Mouse (Mus musculus): ENCODE data around the gene Top3a. TPM values are rescaled to one million over a fixed set of nuclear protein-coding genes. Genes with fewer than 3 reads are reported as not detected.

Gene Top3a
- polyA plus RNA-seq, 2 experiments from 2014 or later, result 9.8 to 10.6 TPM

DNA sequence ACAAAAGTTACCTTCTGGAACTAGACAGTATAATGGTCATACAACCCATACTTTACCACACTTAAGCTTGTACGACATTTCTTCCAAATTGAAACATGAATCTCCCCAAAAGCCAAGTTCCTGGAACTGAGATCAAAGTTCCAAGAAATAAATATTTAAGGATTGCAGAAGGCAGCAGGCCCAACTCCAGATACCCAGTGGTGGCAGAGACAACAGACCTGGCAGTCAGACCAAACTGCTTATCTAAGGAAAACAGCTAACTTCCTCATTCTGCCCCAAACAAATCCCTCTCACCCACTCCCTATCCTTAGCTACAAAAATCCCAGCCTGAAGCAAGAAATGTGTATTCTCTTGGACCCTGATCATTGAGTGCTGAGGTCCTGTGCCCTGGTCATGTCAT lies 2.3 kb downstream of the Top3a start:
- no peak for ATAC-seq

DNA sequence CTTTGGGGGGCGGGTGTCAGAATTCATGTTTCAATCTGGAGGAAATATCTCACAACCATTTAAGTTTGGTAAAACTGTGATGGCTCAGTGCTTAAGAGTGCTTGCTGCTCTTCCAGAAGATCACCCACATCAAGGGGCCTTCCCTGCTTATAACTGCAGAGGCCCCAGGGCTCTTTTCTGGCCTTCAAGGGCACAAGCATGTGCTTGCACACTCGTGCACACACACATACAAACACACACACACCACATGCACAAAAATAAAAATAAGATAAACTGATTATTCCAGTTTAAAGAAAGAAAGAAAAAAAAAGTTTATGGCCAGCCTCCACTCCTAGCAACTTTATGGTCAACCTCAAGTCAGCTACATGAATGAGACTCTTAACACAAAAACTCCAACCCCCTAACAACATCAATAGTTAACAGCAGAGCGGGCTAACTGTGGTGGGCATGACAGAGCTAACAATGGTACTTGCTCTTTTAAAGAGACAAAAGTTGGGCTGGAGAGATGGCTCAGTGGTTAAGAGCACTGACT lies 2.9 kb downstream of the Top3a start:
- no peak for ATAC-seq

DNA sequence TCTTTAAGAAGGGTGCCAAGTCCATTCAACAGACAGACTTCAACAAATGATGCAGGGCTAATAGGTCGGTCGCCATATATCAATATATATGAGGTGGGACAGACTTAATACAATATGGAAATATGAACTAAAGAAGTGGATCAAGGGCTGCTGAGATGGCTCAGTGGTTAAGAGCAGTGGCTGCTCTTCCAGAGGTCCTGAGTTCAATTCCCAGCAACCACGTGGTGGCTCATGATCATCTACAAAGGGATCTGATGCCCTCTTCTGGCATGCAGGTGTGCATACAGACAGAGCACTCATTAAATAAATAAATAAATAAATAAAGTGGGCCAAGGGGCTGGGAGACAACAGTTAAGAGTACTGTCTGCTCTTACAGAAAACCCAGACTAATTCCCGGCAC lies 5.0 kb downstream of the Top3a start:
- ATAC-seq, result no peak

DNA sequence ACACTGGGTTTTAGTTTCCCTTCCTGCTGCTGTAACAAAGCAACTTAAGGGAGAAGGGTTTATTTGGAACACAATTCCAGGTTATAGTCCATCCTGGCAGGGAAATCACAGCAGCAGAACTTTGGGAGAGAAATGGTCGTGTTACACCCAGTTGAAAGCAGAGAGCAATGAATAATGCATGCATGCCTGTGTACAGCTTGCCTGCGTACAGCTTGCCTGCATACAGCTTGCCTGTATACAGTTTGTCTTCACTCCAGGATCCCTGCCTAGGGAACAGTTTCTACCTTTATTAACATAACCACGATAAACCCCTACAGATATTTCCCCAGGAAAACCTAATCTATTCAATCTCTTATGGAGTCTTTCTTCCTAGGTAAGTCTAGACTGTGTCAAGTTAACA lies 6.4 kb downstream of the Top3a start:
- no peak for ATAC-seq

DNA sequence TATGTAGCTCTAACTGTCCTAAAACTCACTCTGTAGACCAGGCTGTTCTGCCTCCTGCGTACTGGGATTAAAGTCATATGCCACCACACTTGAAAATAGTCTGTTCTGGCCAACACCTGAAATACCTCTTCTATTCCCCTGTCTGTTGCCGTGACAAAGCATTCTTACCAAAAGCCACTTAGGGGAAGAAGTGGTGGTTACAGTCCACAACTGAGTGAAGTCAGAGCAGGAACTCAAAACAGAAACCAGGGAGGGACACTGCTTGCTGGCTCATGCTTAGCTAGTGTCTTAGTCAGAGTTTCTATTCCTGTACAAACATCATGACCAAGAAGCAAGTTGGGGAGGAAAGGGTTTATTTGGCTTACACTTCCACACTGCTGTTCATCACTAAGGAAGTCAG lies 7.8 kb downstream of the Top3a start:
- ATAC-seq, result no peak

DNA sequence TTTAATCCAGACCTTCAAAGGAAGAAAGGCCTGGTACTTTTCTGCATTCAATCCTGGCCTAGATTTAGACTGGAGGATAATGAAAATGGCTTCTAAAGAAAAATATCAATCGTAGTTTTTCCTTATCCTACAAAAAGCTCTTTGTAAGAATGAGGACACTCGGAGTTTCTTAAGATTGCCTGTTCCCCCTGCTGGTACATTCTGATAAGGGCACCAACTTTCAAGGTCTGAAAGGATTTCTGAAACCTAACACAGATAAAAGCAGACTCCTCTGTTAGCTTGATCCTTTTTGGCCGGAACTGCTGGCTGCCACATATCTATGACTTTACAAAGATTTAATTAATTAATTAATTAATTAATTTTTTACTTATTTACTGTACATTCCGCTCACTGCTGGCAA lies 10.2 kb downstream of the Top3a start:
- ATAC-seq, result no peak

DNA sequence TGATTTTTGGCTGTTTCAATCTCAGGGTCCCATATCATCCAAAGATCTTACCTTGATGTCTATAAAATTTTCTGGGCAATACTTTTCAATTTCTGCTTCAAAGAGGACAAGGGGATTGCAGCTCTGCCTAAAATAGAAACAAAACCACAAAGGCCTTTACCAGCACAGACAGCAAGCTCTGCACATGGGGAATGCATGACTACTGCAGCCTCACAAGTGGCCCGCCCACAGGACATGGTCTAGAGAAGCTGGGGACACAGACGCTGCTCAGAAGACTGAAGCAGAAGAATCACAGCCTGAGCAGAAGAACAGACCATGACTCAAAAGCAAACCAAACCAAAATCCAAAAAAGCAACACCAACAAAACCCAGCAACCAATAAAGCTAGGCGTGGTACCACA lies 15.5 kb downstream of the Top3a start:
- ATAC-seq, result no peak

DNA sequence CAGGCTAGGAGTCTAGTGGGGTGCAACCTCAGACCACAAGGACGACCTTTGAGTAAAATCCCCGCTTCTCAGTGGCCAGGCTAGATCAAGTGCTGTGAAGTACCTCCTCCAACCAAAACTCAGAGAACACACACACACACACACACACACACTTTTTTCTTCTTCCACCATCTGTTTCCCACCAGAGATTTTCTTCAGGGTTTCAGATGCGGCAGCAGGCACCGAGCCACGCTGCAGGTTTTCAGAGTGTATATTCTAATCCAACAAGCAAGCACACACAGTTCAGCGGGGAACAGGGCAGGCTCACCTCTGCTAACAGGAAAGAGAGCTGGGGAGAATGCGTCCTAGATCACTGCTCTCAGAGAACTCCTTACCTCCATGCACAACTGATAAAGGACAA lies 21.6 kb downstream of the Top3a start:
- no peak for ATAC-seq

DNA sequence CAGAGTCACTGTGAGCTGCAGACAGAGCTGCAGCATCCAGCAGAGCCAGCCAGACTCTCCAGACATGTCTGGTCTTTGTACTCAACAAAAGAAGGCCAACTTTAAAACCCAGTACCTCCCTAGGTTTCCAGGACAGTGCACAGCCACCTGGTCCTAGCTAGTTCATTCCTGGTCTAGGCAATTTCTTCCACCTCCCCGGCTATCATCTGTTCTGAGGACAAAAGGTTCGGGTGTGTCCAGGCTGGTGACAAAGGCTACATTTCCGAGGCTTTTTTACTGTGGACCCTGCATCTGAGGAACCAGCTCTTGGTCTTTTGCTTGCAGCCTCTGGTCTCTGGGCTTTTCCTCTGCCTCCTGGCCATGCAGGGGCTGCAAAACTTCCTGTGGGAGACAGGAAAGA lies 36.8 kb downstream of the Top3a start:
- ATAC-seq, result no peak

DNA sequence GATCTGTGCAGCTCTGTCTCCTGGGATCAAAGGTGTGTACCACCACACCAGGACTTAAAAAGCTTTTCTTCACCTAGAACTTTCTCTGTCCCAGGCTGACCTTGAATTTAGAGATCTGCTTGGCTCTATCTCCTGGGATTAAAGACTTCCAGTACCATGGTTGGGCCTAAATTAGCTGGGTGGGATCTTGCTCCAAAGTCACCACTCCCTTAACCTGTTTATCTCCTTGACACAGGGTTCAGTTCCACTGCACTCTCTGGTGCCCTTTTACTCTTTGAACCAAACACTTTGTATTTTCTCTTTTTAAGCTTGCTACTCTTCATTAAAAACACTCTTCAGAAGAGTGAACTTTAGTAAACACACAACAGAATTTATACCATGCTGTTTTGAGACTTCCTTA lies 39.7 kb downstream of the Top3a start:
- no peak for ATAC-seq

DNA sequence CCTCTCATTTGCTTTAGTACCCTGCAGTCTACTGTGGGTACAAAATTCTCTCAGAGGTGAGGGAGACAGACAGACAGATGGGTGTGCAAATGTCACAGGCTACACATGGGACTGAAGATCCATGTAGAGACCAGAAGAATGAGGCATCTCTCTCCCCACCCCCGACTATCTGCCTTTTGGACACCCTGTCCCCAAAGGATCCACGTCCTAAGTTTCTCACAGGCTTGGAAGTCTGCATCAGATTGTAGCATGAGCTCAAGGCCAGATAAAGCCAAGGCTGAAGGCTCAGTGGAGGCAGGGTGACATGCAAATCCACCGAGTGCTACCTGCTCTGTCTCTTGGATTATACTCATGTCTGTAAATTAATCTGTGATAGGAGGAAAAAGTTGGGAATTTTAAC lies 40.7 kb downstream of the Top3a start:
- no peak for ATAC-seq

DNA sequence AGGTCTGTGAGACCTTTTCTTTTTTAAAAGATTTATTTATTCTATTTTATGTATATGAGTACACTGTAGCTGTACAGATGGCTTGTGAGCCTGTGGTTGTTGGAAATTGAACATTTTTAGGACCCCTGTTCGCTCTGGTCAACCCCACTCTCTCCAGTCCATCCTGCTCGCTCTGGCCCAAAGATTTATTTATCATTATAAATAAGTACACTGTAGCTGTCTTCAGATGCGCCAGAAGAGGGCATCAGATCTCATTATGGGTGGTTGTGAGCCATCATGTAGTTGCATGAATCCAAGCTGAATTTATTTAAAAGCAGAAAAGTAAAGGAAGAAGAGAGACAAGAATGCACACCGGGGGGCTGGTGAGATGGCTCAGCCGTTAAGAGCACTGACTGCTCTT lies 42.0 kb downstream of the Top3a start:
- no peak for ATAC-seq

DNA sequence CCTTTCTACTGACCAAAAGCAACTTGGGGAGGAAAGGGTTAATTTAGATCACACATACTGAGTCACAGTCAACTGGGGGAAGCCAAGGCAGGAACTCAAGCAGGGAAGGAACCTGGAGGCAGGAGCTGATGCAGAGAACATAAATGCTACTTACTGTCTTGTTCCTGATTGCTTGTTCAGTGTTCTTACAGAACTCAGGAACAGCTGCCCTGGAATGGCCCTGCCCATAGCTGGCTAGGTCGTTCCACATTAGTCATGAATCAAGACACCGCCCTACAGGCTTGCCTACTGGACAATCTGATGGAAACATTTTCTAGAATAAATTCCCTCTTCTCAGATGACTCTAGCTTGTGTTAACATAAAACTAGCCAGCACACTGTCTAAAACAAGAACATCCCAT lies 43.0 kb downstream of the Top3a start:
- no peak for ATAC-seq

DNA sequence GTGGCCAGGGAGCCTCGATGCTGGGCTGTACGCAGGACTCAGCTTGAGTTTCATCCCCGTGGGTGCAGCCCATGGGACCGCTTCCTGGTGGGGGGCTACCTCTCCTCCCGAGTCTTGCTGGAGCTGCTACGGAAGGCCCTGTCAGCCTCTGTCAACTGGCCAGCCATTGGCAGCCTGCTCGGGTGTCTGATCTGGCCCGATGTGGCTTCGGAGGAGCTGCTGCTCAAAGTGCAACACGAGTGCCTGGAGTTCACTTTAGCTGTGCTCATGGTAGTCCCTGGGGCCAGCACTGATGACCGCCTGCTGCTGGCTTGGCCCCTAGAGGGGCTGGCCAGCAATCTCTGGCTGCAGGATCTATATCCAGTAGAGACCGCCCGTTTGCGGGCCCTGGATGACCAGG lies 45.9 kb downstream of the Top3a start:
- ATAC-seq, result no peak

DNA sequence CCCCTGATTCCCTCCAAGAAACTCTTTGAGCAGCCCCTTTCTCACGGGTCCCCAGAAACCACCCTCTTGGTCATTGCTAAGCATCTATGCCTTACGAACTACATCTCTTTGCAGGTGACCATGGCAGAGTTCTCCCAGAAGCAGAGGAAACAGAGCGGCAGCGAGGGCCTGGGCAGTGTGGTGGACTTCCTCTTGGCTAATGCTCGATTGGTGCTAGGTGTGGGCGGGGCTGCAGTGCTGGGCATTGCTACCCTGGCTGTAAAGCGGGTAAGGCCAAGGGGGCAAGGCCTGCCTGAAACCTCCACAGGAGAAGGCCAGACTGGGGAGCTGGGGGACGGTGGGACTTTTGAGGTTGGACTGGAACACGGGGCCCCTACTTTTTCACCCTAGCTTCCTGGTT lies 47.0 kb downstream of the Top3a start:
- ATAC-seq, result no peak

DNA sequence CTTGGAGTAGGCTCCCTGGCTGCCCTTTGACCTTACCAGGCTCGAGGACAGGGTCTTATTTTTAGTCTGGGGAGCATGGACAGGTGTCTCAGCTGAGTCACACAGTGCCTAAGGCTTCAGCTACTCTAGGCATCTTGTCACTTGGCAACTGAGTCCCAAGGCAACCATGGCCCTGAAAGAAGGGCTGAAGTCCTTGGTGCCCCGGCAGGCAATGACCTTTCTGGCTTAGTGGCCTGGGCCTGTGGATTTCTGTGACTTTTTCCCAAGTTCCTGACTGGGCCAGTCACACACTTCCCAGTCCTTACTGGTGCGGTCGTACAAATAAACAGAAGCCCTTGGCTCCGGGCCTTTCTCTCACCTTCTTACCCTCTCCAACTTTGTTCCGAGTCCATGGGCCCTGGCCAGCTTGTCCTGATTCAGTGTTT lies 47.9 kb downstream of the Top3a start:
- no peak for ATAC-seq

DNA sequence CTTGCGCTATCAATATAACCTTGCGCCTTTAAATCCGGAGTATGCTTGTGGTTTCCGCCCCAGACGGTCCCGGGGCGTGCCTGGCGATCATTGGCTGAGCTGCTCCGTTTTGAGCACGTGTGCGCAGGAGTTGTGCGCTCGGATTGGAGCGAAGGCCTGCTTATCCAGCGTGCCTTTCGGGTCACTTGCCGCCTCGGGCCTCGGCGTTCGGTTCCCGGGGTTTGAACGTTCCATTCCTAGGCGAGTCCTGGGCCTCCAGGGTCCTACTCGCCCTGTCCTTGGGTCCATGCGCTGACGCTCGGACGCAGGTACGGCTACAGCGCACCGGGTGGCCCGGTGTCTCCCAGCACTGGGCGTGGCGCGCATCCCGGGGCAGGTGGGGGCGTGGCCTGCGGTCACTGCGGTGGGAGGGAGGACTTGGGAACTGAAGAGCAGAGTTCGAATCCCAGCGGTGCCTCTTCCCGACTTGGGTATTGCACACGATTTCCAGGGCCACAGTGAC lies 48.9 kb downstream of the Top3a start, which contains the start of gene Mief2:
Gene Mief2 (plus strand): TSS at position 139 of the 502 bp plus-strand sequence.
- ATAC-seq, result peak; percentile 93

DNA sequence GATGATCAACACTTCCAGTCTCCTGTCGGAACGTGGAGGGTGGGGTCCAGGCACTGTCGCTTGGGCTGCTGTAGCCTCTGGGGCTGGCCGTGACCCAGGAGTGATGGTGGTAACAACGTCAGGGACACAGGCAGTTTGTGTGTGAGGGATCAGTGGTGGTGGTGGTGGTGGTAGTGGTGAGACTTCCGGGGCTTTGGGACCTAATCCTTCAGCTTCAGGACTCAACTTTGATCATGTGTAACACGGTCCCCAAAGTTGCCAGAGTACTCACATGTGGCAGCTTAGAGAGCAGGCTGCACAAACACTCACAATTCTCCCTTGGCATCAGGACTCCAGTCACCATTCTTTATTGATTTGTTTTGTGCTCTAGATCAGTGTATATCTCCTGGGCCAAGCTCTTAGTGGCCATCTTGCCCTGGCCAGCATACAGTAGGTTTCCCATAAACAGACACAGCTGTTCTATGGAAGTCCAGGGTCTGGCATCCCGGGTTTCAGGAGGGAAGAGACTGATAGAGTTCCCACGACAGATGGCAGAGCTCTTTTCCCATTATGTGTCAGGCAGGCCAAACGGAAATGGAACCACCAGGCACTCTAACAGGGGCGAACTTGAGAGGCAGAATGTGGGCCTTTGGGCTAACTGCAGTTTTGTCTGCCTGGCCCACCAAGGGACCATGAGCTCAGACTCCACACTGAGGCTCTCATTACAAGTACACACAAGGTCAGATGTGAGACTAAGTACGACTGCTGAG lies 49.6 kb downstream of the Top3a start:
- peak; percentile 13 for ATAC-seq

DNA sequence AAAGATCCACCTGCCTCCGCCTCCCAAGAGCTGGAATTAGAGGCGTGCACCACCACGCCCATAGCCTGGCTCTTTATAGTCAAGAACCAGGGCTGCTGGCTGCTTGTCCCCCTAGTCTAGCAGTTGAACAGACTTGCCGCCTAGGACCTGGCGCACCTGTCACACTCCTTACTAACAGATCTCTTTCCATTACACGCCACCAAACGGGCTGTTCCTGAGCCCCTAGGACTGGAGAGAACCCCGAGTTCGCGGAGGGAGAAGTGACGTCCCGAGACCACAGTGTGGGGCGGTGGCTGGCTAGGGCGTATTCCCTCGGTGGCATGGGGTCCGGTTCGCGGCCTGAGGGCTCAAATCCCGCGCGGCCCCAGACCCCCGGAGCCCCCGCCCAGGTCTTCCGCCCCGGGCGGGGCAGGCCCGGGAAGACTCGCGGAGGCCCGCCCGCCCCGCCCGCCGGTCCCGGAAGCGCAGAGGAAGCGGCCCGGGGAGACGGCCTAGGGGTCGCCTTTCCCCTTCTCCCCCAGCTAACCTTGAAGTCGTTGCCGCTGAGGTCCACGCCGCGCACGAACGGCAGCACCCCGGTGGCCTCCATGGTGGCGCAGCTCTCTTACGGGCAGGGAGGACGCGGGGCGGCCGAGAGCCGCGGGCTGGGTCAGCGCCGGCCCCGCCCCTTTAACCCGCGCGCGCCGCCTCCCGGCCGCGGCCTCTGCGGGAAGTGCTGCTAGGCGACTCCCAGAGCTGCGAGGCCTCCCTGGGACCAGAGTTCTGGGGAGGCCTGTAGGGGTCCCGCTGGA lies 50.4 kb downstream of the Top3a start, which contains the start of gene Flii:
Gene Flii (minus strand): TSS at position 663 of the 791 bp plus-strand sequence.
- peak; percentile 58 for ATAC-seq

DNA sequence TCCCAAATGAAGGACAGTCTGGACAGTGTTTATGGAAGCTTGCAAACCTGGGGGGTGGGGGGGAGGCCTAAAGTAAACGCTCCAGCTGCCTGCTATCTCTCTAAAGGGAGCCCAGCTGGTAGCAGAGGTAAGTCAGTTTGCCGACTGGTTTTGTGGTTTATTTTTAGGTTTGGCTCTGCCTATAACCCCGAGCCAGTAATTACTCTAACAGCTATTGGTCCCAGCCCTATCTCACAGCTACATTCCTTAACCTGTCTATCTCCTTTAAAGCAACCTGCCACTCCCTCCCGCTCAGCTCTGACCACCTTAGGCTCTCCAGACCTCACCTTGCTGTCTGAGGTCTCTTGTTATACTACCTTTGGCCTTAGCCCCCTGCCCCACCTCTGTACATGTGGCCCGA lies 57.9 kb downstream of the Top3a start:
- no peak for ATAC-seq

DNA sequence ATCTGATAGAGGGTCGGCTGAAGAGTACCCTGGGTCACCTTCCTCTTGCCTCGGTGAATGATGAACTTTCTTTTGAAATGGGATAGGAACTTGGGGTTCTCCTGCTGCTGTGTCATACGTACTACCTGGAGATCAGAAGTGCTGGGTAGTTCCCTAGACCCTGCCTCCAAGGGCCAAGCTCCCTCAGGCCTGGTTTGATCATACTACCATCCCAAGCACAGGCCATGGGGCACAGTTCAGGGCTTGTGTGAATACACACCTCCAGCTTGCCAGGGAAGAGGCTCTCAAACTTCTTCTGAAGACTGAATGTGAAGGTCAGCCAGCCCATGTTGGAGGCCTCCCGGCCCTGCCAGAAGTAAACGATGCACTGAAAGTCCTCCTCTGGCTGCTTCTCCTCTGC lies 61.3 kb downstream of the Top3a start:
- ATAC-seq, result no peak

DNA sequence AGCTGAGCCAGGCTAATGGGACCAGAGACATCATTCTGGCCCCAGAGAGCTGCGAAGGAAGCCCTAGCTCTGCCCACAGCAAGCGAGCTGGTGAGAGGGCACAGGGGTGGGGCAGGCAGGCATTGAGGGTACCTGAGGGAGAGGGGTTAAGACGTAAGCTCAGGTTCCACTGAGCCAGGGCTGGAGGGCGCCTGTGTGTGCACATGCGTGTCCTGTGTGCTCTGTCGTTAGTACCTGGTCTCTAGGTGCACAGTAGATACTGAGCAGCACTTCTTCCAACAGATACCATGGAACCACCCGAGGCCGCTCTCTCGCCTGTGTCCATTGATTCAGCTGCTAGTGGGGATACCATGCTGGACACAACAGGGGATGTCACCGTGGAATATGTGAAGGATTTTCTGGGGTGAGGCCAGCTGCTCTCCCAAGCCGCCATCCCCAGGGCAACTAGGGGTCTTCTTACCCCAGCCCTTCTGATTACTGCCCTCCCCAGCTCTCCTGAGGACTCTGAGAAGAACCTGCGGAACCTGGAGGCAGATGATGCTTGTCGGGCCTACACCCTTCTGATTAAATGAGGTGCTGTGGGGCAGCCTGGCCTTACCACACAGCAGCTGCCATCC lies 64.4 kb downstream of the Top3a start:
- no peak for ATAC-seq

DNA sequence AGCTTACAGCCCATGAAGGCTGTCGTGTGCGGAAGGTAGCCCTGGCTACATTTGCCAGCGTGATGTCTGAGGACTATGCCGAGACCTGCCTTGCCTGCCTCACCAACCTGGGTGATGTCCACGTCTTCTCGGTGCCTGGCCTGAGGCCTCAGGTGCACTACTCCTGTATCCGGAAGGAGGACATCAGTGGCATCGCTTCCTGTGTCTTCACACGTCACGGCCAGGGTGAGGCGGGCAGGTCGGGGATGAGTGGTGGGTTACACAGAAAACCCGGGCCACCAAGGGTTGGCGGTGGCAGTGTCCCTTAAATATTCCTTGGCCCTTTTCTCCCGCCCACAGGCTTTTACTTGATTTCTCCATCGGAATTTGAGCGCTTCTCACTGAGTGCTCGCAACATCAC lies 65.1 kb downstream of the Top3a start:
- ATAC-seq, result no peak
